Mouse (Mus musculus) embryonic facial prominence, embryonic 11.5 days (tissue): ENCODE data around the gene Cacna1c. TPM values are rescaled to one million over a fixed set of nuclear protein-coding genes. Genes with fewer than 3 reads are reported as not detected.

Source experiments
- ATAC-seq: fragments of 200-750 bp; cut with Nextera tagmentation; replicated peaks from 2 replicates; pipeline ENCODE4 v1.8.0; 2017; ENCODE audit warnings: low read depth; ENCODE audit not compliant: insufficient number of reproducible peaks, low FRiP score, low TSS enrichment
- DNase-seq: peaks from one replicate; pipeline ENCODE4 v3.0.0-alpha.2; 2015; ENCODE audit warnings: low spot score
- H3K27ac ChIP-seq: fragments of 300-500 bp; sonication (generic); replicated peaks from 2 replicates; pipeline ENCODE4 v1.5.1; 2014; ENCODE audit warnings: mild to moderate bottlenecking, low read depth, low read length, control low read depth
- H3K27me3 ChIP-seq: fragments of 300-500 bp; sonication (generic); 2 replicates; pipeline ENCODE4 v1.6.1; 2014; ENCODE audit warnings: mild to moderate bottlenecking, low read length, moderate library complexity, mixed read lengths; ENCODE audit not compliant: control insufficient read depth, insufficient read depth
- H3K36me3 ChIP-seq: fragments of 300-500 bp; sonication (generic); replicated peaks from 2 replicates; pipeline ENCODE4 v1.6.1; 2014; ENCODE audit warnings: low read depth, mild to moderate bottlenecking, low read length, moderate library complexity, mixed read lengths; ENCODE audit not compliant: control insufficient read depth, insufficient read depth
- H3K4me1 ChIP-seq: fragments of 300-500 bp; sonication (generic); 2 replicates; pipeline ENCODE4 v1.6.1; 2014; ENCODE audit warnings: low read length, mixed read lengths; ENCODE audit not compliant: control insufficient read depth, insufficient read depth
- H3K4me2 ChIP-seq: fragments of 300-500 bp; sonication (generic); 2 replicates; pipeline ENCODE4 v1.6.1; 2014; ENCODE audit warnings: low read depth, mild to moderate bottlenecking, control low read depth, low read length, moderate library complexity
- H3K4me3 ChIP-seq: fragments of 300-500 bp; sonication (generic); 2 replicates; pipeline ENCODE4 v1.5.1; 2014; ENCODE audit warnings: low read depth, low read length, control low read depth
- H3K9ac ChIP-seq: fragments of 300-500 bp; sonication (generic); replicated peaks from 2 replicates; pipeline ENCODE4 v1.6.1; 2014; ENCODE audit warnings: mild to moderate bottlenecking, control low read depth, low read length
- H3K9me3 ChIP-seq: fragments of 300-500 bp; sonication (generic); replicated peaks from 2 replicates; pipeline ENCODE4 v1.6.1; 2016; ENCODE audit warnings: mild to moderate bottlenecking, low read length, inconsistent platforms, mixed read lengths; ENCODE audit not compliant: control insufficient read depth
- WGBS: fragments of 180-500 bp; shearing (Covaris S2); extraction: QIAGEN DNeasy Blood & Tissue Kit; methylation state at CpG from one replicate; pipeline ENCODE4 v1.1.7; 2014; 5-methylcytosine and 5-hydroxymethylcytosine counted together
- polyA plus RNA-seq: library from polyadenylated mRNA; unstranded; fragments of >200 nt; fragmentation: Nextera tagmentation; extraction: Ambion mirVana; gene quantifications from 2 replicates; pipeline ENCODE4 v1.2.1, GENCODE M21; 2014

Cacna1c gene
- polyA plus RNA-seq, 1 experiment from 2014 or later: 4.3 TPM

DNA sequence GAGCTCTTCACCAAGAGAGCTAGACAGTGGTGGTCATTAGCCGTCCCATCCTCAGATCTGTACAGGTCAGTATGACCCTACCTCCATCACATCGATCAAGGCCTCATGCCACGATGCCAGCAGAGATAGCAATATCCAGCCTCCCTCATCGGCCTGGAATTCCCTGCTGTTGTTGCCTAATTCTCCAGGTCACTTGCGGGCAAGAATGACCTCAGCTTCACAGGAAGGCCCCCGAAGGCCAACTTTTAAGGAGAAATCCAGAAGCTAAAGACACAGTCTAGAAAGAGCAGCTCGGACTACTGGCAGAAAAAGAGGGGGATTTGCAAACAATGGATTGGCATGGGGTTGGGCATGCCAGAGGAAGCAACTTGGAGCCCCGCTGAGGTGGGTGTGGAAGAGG is 256.6 kb downstream of the Cacna1c start:
- ATAC-seq (no peak), DNase-seq (no peak)
- no peaks in the 10 kb centered on the region for H3K9me3 ChIP-seq
- H3K4me1 ChIP-seq: no peaks in the 10 kb centered on the region
- no peak overlapping the region for H3K4me3 ChIP-seq
- H3K36me3 ChIP-seq: no peaks in the 10 kb centered on the region
- H3K27ac ChIP-seq: no peak overlapping the region
- no peak overlapping the region for H3K9ac ChIP-seq
- WGBS: 90% methylated on average over 8 of the region's 8 CpGs
- no peak overlapping the region for H3K4me2 ChIP-seq
- no peaks in the 10 kb centered on the region for H3K27me3 ChIP-seq

DNA sequence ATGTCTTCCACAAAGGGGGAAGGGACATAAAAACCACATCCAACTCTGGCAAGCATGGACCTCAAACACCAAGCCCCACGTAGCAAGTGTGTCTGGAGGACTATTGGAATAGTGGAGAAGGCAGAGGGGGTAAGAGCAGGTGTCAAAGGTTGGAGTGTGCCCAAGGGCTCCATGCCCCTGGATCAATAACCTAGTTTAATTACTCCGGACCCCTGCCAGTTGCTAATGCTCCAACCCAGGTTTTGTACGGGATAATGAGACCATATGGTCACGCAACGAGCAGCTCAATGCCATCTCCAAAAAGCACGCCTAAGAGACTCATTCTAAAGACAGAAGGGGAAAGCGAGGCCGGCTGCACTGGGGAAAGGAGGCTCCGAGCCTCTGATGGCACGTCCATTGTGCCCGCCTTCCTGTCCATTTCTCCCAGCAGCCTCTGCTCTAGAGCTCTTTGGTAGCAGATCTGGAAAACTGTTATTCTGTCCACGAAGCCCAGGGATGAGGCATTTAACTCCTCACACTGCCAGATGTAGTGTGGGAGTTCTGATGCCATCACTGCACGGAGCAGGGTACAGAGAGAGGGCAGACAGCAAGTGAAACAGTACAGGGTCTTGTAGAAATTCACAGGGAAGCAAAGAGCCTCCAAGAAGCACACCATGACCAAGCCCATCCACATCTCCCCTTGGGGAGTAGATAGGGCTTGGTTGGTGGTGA is 257.7 kb downstream of the Cacna1c start:
- H3K4me2 ChIP-seq: no peak overlapping the region
- H3K4me1 ChIP-seq: no peaks in the 10 kb centered on the region
- 86% methylated on average over 13 of the region's 13 CpGs for WGBS
- H3K27me3 ChIP-seq: no peaks in the 10 kb centered on the region
- ATAC-seq (no peak), DNase-seq (no peak)
- H3K9me3 ChIP-seq: no peaks in the 10 kb centered on the region
- H3K4me3 ChIP-seq: no peak overlapping the region
- H3K9ac ChIP-seq: no peak overlapping the region
- H3K27ac ChIP-seq: no peak overlapping the region
- H3K36me3 ChIP-seq: no peaks in the 10 kb centered on the region

DNA sequence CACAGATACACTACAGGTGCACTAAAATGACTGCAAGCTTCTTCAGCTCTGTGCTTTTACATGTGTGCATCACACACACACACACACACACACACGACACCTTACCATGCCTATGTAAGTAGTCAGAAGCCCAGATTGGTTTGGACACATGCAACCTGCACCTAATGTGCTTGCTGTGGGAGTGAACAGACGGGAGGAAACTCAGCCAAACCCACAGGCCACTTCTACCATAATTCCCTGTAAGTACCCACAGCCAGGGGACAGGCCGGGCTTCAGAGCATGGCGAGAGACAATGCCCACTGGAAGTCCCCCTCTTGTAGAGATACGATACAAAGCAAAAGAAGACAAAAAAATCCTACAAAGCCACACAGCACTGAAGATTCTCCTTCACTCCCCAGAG is 258.7 kb downstream of the Cacna1c start:
- Histone ChIP-seq H3K4me1 (no peaks in the 10 kb centered on the region), H3K27ac (no peak overlapping the region), H3K4me3 (no peak overlapping the region), H3K36me3 (no peaks in the 10 kb centered on the region), H3K9ac (no peak overlapping the region), H3K9me3 (no peaks in the 10 kb centered on the region), H3K4me2 (no peak overlapping the region), H3K27me3 (no peaks in the 10 kb centered on the region)
- ATAC-seq: no peak
- 88% methylated on average over 5 of the region's 5 CpGs for WGBS
- DNase-seq: no peak

DNA sequence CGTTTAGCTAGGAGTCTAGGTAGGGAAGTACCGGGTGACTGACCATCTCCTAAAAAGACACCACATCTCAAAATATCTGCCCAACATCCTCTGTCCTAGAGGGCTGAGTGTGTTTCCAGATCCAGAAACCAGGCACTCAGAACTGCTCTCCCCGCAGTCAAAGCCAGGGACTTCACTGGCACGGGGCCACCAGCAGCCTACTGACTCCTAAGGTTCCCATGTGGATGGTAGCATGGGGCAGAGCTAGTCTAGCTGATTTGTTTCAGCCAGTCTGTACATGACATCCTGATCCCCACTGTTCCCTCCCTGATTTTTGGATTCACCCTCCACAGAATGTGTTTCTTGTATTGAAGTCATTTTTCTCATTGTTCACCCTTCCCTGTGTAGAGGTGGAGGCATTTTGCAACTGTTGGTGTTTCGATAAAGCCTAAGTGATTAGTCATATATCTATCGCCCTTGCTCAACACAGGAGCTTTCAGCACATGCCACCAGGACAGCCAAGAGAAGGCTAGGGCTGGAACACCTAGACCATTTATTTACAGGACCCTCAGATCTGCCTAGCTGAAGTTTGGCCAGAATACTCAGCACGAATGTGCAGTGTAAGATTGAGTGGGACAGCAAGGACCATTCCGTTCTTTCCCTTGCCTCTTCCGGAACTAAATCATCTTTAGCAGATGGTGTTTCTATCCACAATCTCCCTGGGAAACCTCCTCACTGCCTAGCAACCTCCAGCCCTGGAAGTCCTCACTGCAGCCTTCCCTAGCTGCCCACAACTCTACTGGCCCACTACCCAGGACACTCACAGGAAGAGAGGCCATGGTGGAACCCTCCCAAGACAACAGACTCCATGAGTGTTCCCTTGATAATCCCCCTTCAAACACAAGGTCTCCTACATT is 260.4 kb downstream of the Cacna1c start:
- Histone ChIP-seq H3K4me1 (no peaks in the 10 kb centered on the region), H3K9ac (no peak overlapping the region), H3K27me3 (no peaks in the 10 kb centered on the region), H3K4me3 (no peak overlapping the region), H3K4me2 (no peak overlapping the region), H3K27ac (no peak overlapping the region), H3K9me3 (no peaks in the 10 kb centered on the region), H3K36me3 (no peaks in the 10 kb centered on the region)
- 93% methylated on average over 9 of the region's 9 CpGs for WGBS
- DNase-seq (no peak), ATAC-seq (no peak)

- no peak for ATAC-seq
Observed at GRCm38 (mm10) chr6:118934243-118934902, 261.8 kb downstream of the Cacna1c start.

DNA sequence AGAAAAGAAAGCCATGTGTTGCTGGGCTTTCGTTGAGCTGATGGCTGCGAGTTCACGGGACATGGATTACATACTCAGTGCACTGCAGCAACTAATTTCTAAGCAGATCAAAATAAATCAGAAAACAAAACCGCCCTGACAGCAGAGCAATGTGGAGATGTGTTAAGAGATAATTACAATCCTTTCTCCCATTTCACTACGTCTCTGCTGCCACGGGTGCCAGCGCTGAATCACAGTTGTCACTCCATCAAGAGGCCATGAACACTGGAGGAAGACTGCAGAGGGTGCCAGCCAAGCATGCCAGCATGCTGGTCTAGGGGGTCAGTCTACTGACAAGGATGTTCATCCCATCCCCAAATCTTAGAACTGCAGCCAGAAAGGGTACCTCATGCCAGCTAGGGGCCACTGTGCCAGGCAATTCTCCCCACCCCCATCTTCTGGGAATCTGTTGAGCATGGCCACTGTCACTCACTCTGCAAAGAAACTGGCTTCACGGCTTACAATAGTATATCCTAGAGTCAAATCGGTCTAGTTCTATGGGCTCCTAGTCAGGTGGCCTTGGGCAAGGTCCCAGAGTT is 263.1 kb downstream of the Cacna1c start:
- DNase-seq: no peak
- H3K27ac ChIP-seq: no peak overlapping the region
- H3K27me3 ChIP-seq: no peaks in the 10 kb centered on the region
- 90% methylated on average over 9 of the region's 9 CpGs for WGBS
- no peaks in the 10 kb centered on the region for H3K9me3 ChIP-seq
- no peak for ATAC-seq
- no peak overlapping the region for H3K4me3 ChIP-seq
- H3K4me1 ChIP-seq: no peaks in the 10 kb centered on the region
- H3K36me3 ChIP-seq: no peaks in the 10 kb centered on the region
- H3K4me2 ChIP-seq: no peak overlapping the region
- no peak overlapping the region for H3K9ac ChIP-seq

More at GRCm38 (mm10) chr6:118934243-118934902, 261.8 kb downstream of the Cacna1c start:
- no peak overlapping the region for H3K4me2 ChIP-seq
- H3K9ac ChIP-seq: no peak overlapping the region
- no peaks in the 10 kb centered on the region for H3K27me3 ChIP-seq
- peak; percentile 33 for DNase-seq
- H3K36me3 ChIP-seq: no peaks in the 10 kb centered on the region
- WGBS: 65% methylated on average over 9 of the region's 9 CpGs
- no peak overlapping the region for H3K4me3 ChIP-seq
- H3K9me3 ChIP-seq: no peaks in the 10 kb centered on the region
- no peaks in the 10 kb centered on the region for H3K4me1 ChIP-seq
- no peak overlapping the region for H3K27ac ChIP-seq

DNA sequence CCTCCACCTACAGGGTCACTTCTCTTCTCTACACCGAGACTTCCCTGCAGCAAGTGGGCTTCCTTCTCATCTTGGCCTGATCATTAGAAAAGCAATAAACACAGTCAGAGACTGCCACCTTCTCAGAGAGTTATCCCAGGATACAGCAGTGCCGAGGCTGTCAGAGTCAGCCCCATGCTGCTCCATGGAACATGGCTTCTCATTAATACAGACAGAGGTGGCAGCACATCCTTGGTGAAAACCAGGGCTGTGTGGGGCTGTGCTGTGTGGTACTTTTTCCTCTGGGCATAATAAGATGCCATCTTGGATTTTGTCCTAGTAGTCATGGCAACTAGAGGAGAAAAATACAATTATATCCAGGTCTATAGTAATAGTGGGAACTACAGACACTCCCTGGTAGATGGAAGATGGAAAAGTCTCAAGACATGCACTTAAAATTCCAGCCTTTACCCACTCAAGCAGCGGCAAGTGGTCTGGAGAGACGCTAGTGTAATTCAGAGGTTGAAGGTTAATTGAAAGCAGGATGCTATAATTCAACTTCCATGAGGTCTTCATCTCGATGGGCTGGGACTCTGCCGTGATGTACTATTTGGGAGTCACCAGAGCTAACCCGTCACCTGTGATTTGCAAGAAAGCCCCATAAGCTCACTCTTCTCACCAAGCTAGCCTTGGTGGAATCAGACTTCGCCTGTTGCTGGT is 264.1 kb downstream of the Cacna1c start:
- Histone ChIP-seq H3K4me3 (no peak overlapping the region), H3K9me3 (no peaks in the 10 kb centered on the region), H3K4me1 (no peaks in the 10 kb centered on the region), H3K4me2 (no peak overlapping the region), H3K36me3 (no peaks in the 10 kb centered on the region), H3K27ac (no peak overlapping the region), H3K9ac (no peak overlapping the region), H3K27me3 (no peaks in the 10 kb centered on the region)
- 44% methylated on average over 8 of the region's 8 CpGs for WGBS
- peak; percentile 68 for DNase-seq
- ATAC-seq: no peak
